Mouse (Mus musculus) urinary bladder, adult 18-20 months (tissue): ENCODE results near the gene Dhrs7c.

ENCODE experiments used
- DNase-seq, 2 experiments: peaks; one replicate each; pipeline ENCODE4 v3.0.0; 2022; ENCODE audit warnings: low spot score in 2 of 2, mixed read lengths in 2 of 2

The Dhrs7c gene

GRCm38 (mm10) chr11:67797931-67798330, at the start of gene Dhrs7c:
TSS of gene Dhrs7c (plus strand) at chr11:67798187.
- no peak for DNase-seq

- no peak for DNase-seq
Measured at GRCm38 (mm10) chr11:67756287-67756686, 41.7 kb upstream of the Dhrs7c start.

- no peak for DNase-seq
Measured at GRCm38 (mm10) chr11:67757373-67758167, 40.4 kb upstream of the Dhrs7c start.

GRCm38 (mm10) chr11:67771053-67771452, 26.9 kb upstream of the Dhrs7c start, which contains the start of gene Glp2r:
TSS of gene Glp2r (minus strand) at chr11:67771153.
- DNase-seq, result no peak

- no peak for DNase-seq
Measured at GRCm38 (mm10) chr11:67771691-67772090, 26.3 kb upstream of the Dhrs7c start.

GRCm38 (mm10) chr11:67772577-67772976, 25.4 kb upstream of the Dhrs7c start:
- DNase-seq, result peak; percentile 6 to 14

- DNase-seq, result no peak
Measured at GRCm38 (mm10) chr11:67774379-67774778, 23.6 kb upstream of the Dhrs7c start, which contains the start of gene Gsg1l2. TSS of gene Gsg1l2 (plus strand) at chr11:67774608.

GRCm38 (mm10) chr11:67790182-67790581, 7.8 kb upstream of the Dhrs7c start:
- no peak for DNase-seq

- DNase-seq, result no peak
Measured at GRCm38 (mm10) chr11:67800130-67800723, 2.2 kb downstream of the Dhrs7c start.

- no peak for DNase-seq
Measured at GRCm38 (mm10) chr11:67801169-67801568, 3.2 kb downstream of the Dhrs7c start.

GRCm38 (mm10) chr11:67805538-67805937, 7.6 kb downstream of the Dhrs7c start:
- DNase-seq, result no peak

- DNase-seq, result no peak
Measured at GRCm38 (mm10) chr11:67806832-67807597, 9.0 kb downstream of the Dhrs7c start.

GRCm38 (mm10) chr11:67808051-67808450, 10.1 kb downstream of the Dhrs7c start:
- DNase-seq, result no peak

GRCm38 (mm10) chr11:67811535-67811934, 13.5 kb downstream of the Dhrs7c start:
- DNase-seq, result no peak

- DNase-seq, result no peak
Measured at GRCm38 (mm10) chr11:67819604-67820003, 21.6 kb downstream of the Dhrs7c start.

- peak in 1 of 2 experiments; percentile 20 for DNase-seq
Measured at GRCm38 (mm10) chr11:67820221-67820620, 22.2 kb downstream of the Dhrs7c start.

- DNase-seq, result no peak
Measured at GRCm38 (mm10) chr11:67821560-67821959, 23.6 kb downstream of the Dhrs7c start.

- DNase-seq, result no peak
Measured at GRCm38 (mm10) chr11:67828360-67829059, 30.5 kb downstream of the Dhrs7c start.

- no peak for DNase-seq
Measured at GRCm38 (mm10) chr11:67829530-67829929, 31.5 kb downstream of the Dhrs7c start.

- no peak for DNase-seq
Measured at GRCm38 (mm10) chr11:67831820-67832219, 33.8 kb downstream of the Dhrs7c start.

- no peak for DNase-seq
Measured at GRCm38 (mm10) chr11:67835408-67836078, 37.6 kb downstream of the Dhrs7c start.
